Mouse (Mus musculus): ENCODE measurements around the gene Tk2. TPM values are rescaled to one million over a fixed set of nuclear protein-coding genes. Genes with fewer than 3 reads are reported as not detected.

Gene Tk2
- polyA plus RNA-seq, 1 experiment from 2014 or later = 16.8 TPM

- no peak overlapping the region for H3K4me3 ChIP-seq (ENCODE audit: low read depth, low read length)
- ATAC-seq (no peak), DNase-seq (ENCODE audit: low spot score) (no peak)
- no peak overlapping the region for H3K27ac ChIP-seq (ENCODE audit: low read length)
- H3K9me3 ChIP-seq (ENCODE audit: low read length) = no peaks in the 10 kb centered on the region
- no peaks in the 10 kb centered on the region for H3K4me1 ChIP-seq (ENCODE audit: insufficient read depth, low read depth, low read length)
- 81% methylated on average over 4 of the region's 4 CpGs for WGBS
- no peak overlapping the region for H3K4me2 ChIP-seq (replicated peaks; ENCODE audit: low read depth, low read length)
- H3K27me3 ChIP-seq (replicated peaks; ENCODE audit: insufficient read depth, low read length) = no peaks in the 10 kb centered on the region
- H3K9ac ChIP-seq (replicated peaks; ENCODE audit: low read depth) = no peak overlapping the region
- no peak for TF ChIP-seq CTCF (IDR thresholded peaks at IDR 0.05)
- no peak for TF ChIP-seq EP300 (IDR thresholded peaks at IDR 0.05)
- no peaks in the 10 kb centered on the region for H3K36me3 ChIP-seq (ENCODE audit: insufficient read depth, low read length)
Observed at GRCm38 (mm10) chr8:104202320-104202719, 46.0 kb downstream of the Tk2 start.

- no peak overlapping the region for H3K9ac ChIP-seq (replicated peaks; ENCODE audit: low read depth)
- H3K4me3 ChIP-seq (ENCODE audit: low read depth, low read length) = no peak overlapping the region
- ATAC-seq (no peak), DNase-seq (ENCODE audit: low spot score) (no peak)
- H3K4me1 ChIP-seq (ENCODE audit: insufficient read depth, low read depth, low read length) = no peaks in the 10 kb centered on the region
- H3K27ac ChIP-seq (ENCODE audit: low read length) = no peak overlapping the region
- 63% methylated on average over 3 of the region's 3 CpGs for WGBS
- no peaks in the 10 kb centered on the region for H3K27me3 ChIP-seq (replicated peaks; ENCODE audit: insufficient read depth, low read length)
- H3K9me3 ChIP-seq (ENCODE audit: low read length) = no peaks in the 10 kb centered on the region
- H3K4me2 ChIP-seq (replicated peaks; ENCODE audit: low read depth, low read length) = no peak overlapping the region
- H3K36me3 ChIP-seq (ENCODE audit: insufficient read depth, low read length) = no peaks in the 10 kb centered on the region
- TF ChIP-seq EP300 (IDR thresholded peaks at IDR 0.05) (no peak), CTCF (IDR thresholded peaks at IDR 0.05) (no peak)
Observed at GRCm38 (mm10) chr8:104201622-104202021, 46.7 kb downstream of the Tk2 start.

GRCm38 (mm10) chr8:104199802-104200201 lies 48.6 kb downstream of the Tk2 start:
- Histone ChIP-seq H3K9me3 (ENCODE audit: low read length) (no peaks in the 10 kb centered on the region), H3K27ac (ENCODE audit: low read length) (no peak overlapping the region), H3K4me3 (ENCODE audit: low read depth, low read length) (no peak overlapping the region), H3K36me3 (ENCODE audit: insufficient read depth, low read length) (no peaks in the 10 kb centered on the region), H3K27me3 (replicated peaks; ENCODE audit: insufficient read depth, low read length) (no peaks in the 10 kb centered on the region), H3K9ac (replicated peaks; ENCODE audit: low read depth) (no peak overlapping the region), H3K4me2 (replicated peaks; ENCODE audit: low read depth, low read length) (no peak overlapping the region), H3K4me1 (ENCODE audit: insufficient read depth, low read depth, low read length) (no peaks in the 10 kb centered on the region)
- no peak for TF ChIP-seq EP300 (IDR thresholded peaks at IDR 0.05)
- TF ChIP-seq CTCF (IDR thresholded peaks at IDR 0.05) = no peak
- 61% methylated on average over 5 of the region's 5 CpGs for WGBS
- ATAC-seq (no peak), DNase-seq (ENCODE audit: low spot score) (no peak)

- Histone ChIP-seq H3K36me3 (ENCODE audit: insufficient read depth, low read length) (no peaks in the 10 kb centered on the region), H3K27me3 (replicated peaks; ENCODE audit: insufficient read depth, low read length) (no peaks in the 10 kb centered on the region), H3K9ac (replicated peaks; ENCODE audit: low read depth) (no peak overlapping the region), H3K27ac (ENCODE audit: low read length) (no peak overlapping the region), H3K4me3 (ENCODE audit: low read depth, low read length) (no peak overlapping the region), H3K4me1 (ENCODE audit: insufficient read depth, low read depth, low read length) (no peaks in the 10 kb centered on the region), H3K9me3 (ENCODE audit: low read length) (no peaks in the 10 kb centered on the region), H3K4me2 (replicated peaks; ENCODE audit: low read depth, low read length) (no peak overlapping the region)
- WGBS = 18% methylated on average over 11 of the region's 11 CpGs
- TF ChIP-seq EP300 (IDR thresholded peaks at IDR 0.05) = no peak
- no peak for TF ChIP-seq CTCF (IDR thresholded peaks at IDR 0.05)
- DNase-seq (ENCODE audit: low spot score) (peak; percentile 49), ATAC-seq (peak; percentile 73)
Observed at GRCm38 (mm10) chr8:104191496-104191895, 56.9 kb downstream of the Tk2 start.

- ATAC-seq = no peak
- TF ChIP-seq EP300 (IDR thresholded peaks at IDR 0.05) (no peak), CTCF (IDR thresholded peaks at IDR 0.05) (no peak)
- Histone ChIP-seq H3K4me3 (ENCODE audit: low read depth, low read length) (no peak overlapping the region), H3K27ac (ENCODE audit: low read length) (no peak overlapping the region), H3K36me3 (ENCODE audit: insufficient read depth, low read length) (no peaks in the 10 kb centered on the region), H3K9ac (replicated peaks; ENCODE audit: low read depth) (no peak overlapping the region), H3K4me1 (ENCODE audit: insufficient read depth, low read depth, low read length) (no peaks in the 10 kb centered on the region), H3K4me2 (replicated peaks; ENCODE audit: low read depth, low read length) (no peak overlapping the region), H3K9me3 (ENCODE audit: low read length) (no peaks in the 10 kb centered on the region), H3K27me3 (replicated peaks; ENCODE audit: insufficient read depth, low read length) (no peaks in the 10 kb centered on the region)
- WGBS = 59% methylated on average over 6 of the region's 6 CpGs
- DNase-seq (ENCODE audit: low spot score) = no peak
Observed at GRCm38 (mm10) chr8:104190777-104191468, 57.4 kb downstream of the Tk2 start.

GRCm38 (mm10) chr8:104188459-104188858 lies 59.9 kb downstream of the Tk2 start:
- Histone ChIP-seq H3K27me3 (replicated peaks; ENCODE audit: insufficient read depth, low read length) (no peaks in the 10 kb centered on the region), H3K4me3 (ENCODE audit: low read depth, low read length) (no peak overlapping the region), H3K4me2 (replicated peaks; ENCODE audit: low read depth, low read length) (no peak overlapping the region), H3K27ac (ENCODE audit: low read length) (no peak overlapping the region), H3K9ac (replicated peaks; ENCODE audit: low read depth) (no peak overlapping the region), H3K36me3 (ENCODE audit: insufficient read depth, low read length) (no peaks in the 10 kb centered on the region), H3K4me1 (ENCODE audit: insufficient read depth, low read depth, low read length) (no peaks in the 10 kb centered on the region), H3K9me3 (ENCODE audit: low read length) (no peaks in the 10 kb centered on the region)
- TF ChIP-seq EP300 (IDR thresholded peaks at IDR 0.05) = no peak
- no peak for TF ChIP-seq CTCF (IDR thresholded peaks at IDR 0.05)
- WGBS = 58% methylated on average over 5 of the region's 5 CpGs
- ATAC-seq (no peak), DNase-seq (ENCODE audit: low spot score) (no peak)
